Mouse (Mus musculus) heart, embryonic 10.5 days (tissue): ENCODE data around the gene Myh6. TPM values are rescaled to one million over a fixed set of nuclear protein-coding genes. Genes with fewer than 3 reads are reported as not detected.
"Not testable (repeated sequence)": the region's sequence is repeated elsewhere in the genome, so short reads cannot be mapped to it uniquely, and the experiment has no call there.

Experiments
- DNase-seq: peaks from one replicate; pipeline ENCODE4 v3.0.0-alpha.2; 2017; ENCODE audit warnings: low spot score
- H3K27ac ChIP-seq: fragments of 300-500 bp; sonication (generic); 2 replicates; pipeline ENCODE4 v1.5.1; 2016; ENCODE audit warnings: mild to moderate bottlenecking
- H3K27me3 ChIP-seq: fragments of 300-500 bp; sonication (generic); 2 replicates; pipeline ENCODE4 v1.6.1; 2016; ENCODE audit warnings: mild to moderate bottlenecking; ENCODE audit not compliant: poor library complexity, insufficient read depth, severe bottlenecking
- H3K36me3 ChIP-seq: fragments of 300-500 bp; sonication (generic); 2 replicates; pipeline ENCODE4 v1.6.1; 2016; ENCODE audit warnings: mild to moderate bottlenecking, moderate library complexity
- H3K4me1 ChIP-seq: fragments of 300-500 bp; sonication (generic); 2 replicates; pipeline ENCODE4 v1.6.1; 2016; ENCODE audit warnings: mild to moderate bottlenecking
- H3K4me3 ChIP-seq: fragments of 300-500 bp; sonication (generic); 2 replicates; pipeline ENCODE4 v1.5.1; 2016; ENCODE audit warnings: mild to moderate bottlenecking, moderate library complexity
- H3K9me3 ChIP-seq: fragments of 300-500 bp; sonication (generic); 2 replicates; pipeline ENCODE4 v1.6.1; 2016; ENCODE audit warnings: mild to moderate bottlenecking, moderate library complexity
- WGBS: fragments of 180-500 bp; shearing (Covaris S2); methylation state at CpG from one replicate; pipeline ENCODE4 v1.1.7; 2016; 5-methylcytosine and 5-hydroxymethylcytosine counted together
- polyA plus RNA-seq: library from polyadenylated mRNA; unstranded; fragments of >200 nt; fragmentation: Nextera tagmentation; extraction: Ambion mirVana; gene quantifications from 2 replicates; pipeline ENCODE4 v1.2.1, GENCODE M21; 2016

Myh6 gene
- polyA plus RNA-seq, 1 experiment from 2014 or later: 2,034 TPM

GRCm38 (mm10) chr14:54948781-54949180 is 17.9 kb downstream of the Myh6 start:
- Histone ChIP-seq H3K27me3 (no peaks in the 10 kb centered on the region), H3K36me3 (peaks cover 93% of the 10 kb centered on the region)

GRCm38 (mm10) chr14:54947008-54947407 is 19.7 kb downstream of the Myh6 start:
- H3K27ac ChIP-seq, H3K4me3 ChIP-seq, H3K9me3 ChIP-seq, H3K27me3 ChIP-seq, DNase-seq: not testable (repeated sequence)
- whole genome bisulfite sequencing: 82% methylated on average over 11 of the region's 11 CpGs
- peaks cover 14% of the 10 kb centered on the region; the same call in 1 of the 2 replicates for H3K4me1 ChIP-seq
- peaks cover 93% of the 10 kb centered on the region for H3K36me3 ChIP-seq

More at GRCm38 (mm10) chr14:54948781-54949180, 17.9 kb downstream of the Myh6 start:
- Histone ChIP-seq H3K9me3 (no peaks in the 10 kb centered on the region), H3K27ac (no peak overlapping the region), H3K4me1 (peaks cover 14% of the 10 kb centered on the region; the same call in 1 of the 2 replicates), H3K4me3 (no peak overlapping the region)
- DNase-seq: no peak
- WGBS: 70% methylated on average over 9 of the region's 9 CpGs

GRCm38 (mm10) chr14:54945975-54946704 is 20.6 kb downstream of the Myh6 start:
- DNase-seq: no peak
- Histone ChIP-seq H3K36me3 (peaks cover 95% of the 10 kb centered on the region), H3K27ac (no peak overlapping the region), H3K27me3 (no peaks in the 10 kb centered on the region), H3K9me3 (no peaks in the 10 kb centered on the region), H3K4me1 (peaks cover 14% of the 10 kb centered on the region; the same call in 1 of the 2 replicates), H3K4me3 (no peak overlapping the region)
- 48% methylated on average over 19 of the region's 19 CpGs for WGBS

- no peak overlapping the region for H3K27ac ChIP-seq
- 48% methylated on average over 2 of the region's 2 CpGs for WGBS
- H3K4me1 ChIP-seq: peaks cover 14% of the 10 kb centered on the region; the same call in 1 of the 2 replicates
- H3K27me3 ChIP-seq: no peaks in the 10 kb centered on the region
- H3K4me3 ChIP-seq: no peak overlapping the region
- no peak for DNase-seq
- no peaks in the 10 kb centered on the region for H3K9me3 ChIP-seq
- H3K36me3 ChIP-seq: peaks cover 96% of the 10 kb centered on the region
These were observed 21.8 kb downstream of the Myh6 start for GRCm38 (mm10) chr14:54944939-54945338.

GRCm38 (mm10) chr14:54943971-54944370 is 22.8 kb downstream of the Myh6 start:
- no peaks in the 10 kb centered on the region for H3K9me3 ChIP-seq

GRCm38 (mm10) chr14:54942479-54942878 is 24.2 kb downstream of the Myh6 start:
- no peak overlapping the region for H3K27ac ChIP-seq
- peaks cover 71% of the 10 kb centered on the region for H3K36me3 ChIP-seq
- H3K4me1 ChIP-seq: 0 out of 2 replicates have a peak, but pooled peaks cover 3% of the 10 kb centered on the region
- H3K27me3 ChIP-seq: no peaks in the 10 kb centered on the region
- no peak for DNase-seq
- 69% methylated on average over 8 of the region's 8 CpGs for WGBS
- H3K4me3 ChIP-seq: no peak overlapping the region
- no peaks in the 10 kb centered on the region for H3K9me3 ChIP-seq

More at GRCm38 (mm10) chr14:54943971-54944370, 22.8 kb downstream of the Myh6 start:
- Histone ChIP-seq H3K27ac (no peak overlapping the region), H3K4me1 (peaks cover 9% of the 10 kb centered on the region; the same call in 1 of the 2 replicates), H3K27me3 (no peaks in the 10 kb centered on the region), H3K4me3 (no peak overlapping the region), H3K36me3 (peaks cover 86% of the 10 kb centered on the region)
- 87% methylated on average over 7 of the region's 7 CpGs for WGBS
- DNase-seq: no peak

GRCm38 (mm10) chr14:54941024-54941978 is 25.4 kb downstream of the Myh6 start:
- DNase-seq: no peak
- H3K27me3 ChIP-seq: no peaks in the 10 kb centered on the region; the same call in 1 of the 2 replicates
- peaks cover 8% of the 10 kb centered on the region for H3K4me1 ChIP-seq
- peaks cover 60% of the 10 kb centered on the region for H3K36me3 ChIP-seq
- H3K9me3 ChIP-seq: no peaks in the 10 kb centered on the region
- no peak overlapping the region for H3K27ac ChIP-seq
- 57% methylated on average over 13 of the region's 13 CpGs for WGBS
- no peak overlapping the region for H3K4me3 ChIP-seq

GRCm38 (mm10) chr14:54940176-54940530 is 26.6 kb downstream of the Myh6 start:
- WGBS: 55% methylated on average over 3 of the region's 3 CpGs
- no peak overlapping the region for H3K4me3 ChIP-seq
- no peak overlapping the region for H3K27ac ChIP-seq
- H3K9me3 ChIP-seq: no peaks in the 10 kb centered on the region
- H3K4me1 ChIP-seq: peaks cover 13% of the 10 kb centered on the region
- H3K36me3 ChIP-seq: peaks cover 49% of the 10 kb centered on the region
- H3K27me3 ChIP-seq: peaks cover 4% of the 10 kb centered on the region
- DNase-seq: no peak

- peaks cover 43% of the 10 kb centered on the region for H3K36me3 ChIP-seq
- peaks cover 9% of the 10 kb centered on the region for H3K27me3 ChIP-seq
- no peaks in the 10 kb centered on the region for H3K9me3 ChIP-seq
- H3K27ac ChIP-seq: no peak overlapping the region
- WGBS: 37% methylated on average over 12 of the region's 12 CpGs
- no peak for DNase-seq
- H3K4me3 ChIP-seq: no peak overlapping the region
- peaks cover 15% of the 10 kb centered on the region for H3K4me1 ChIP-seq
These were observed 27.1 kb downstream of the Myh6 start for GRCm38 (mm10) chr14:54939434-54940175.

- Histone ChIP-seq H3K9me3 (no peaks in the 10 kb centered on the region), H3K27me3 (peaks cover 9% of the 10 kb centered on the region), H3K4me1 (peaks cover 15% of the 10 kb centered on the region), H3K4me3 (no peak overlapping the region), H3K36me3 (peaks cover 35% of the 10 kb centered on the region), H3K27ac (0 out of 2 replicates have a peak overlapping the region, but pooled peaks have one; percentile 7)
- no peak for DNase-seq
- 61% methylated on average over 15 of the region's 15 CpGs for WGBS
These were observed 28.1 kb downstream of the Myh6 start for GRCm38 (mm10) chr14:54938431-54939219.

GRCm38 (mm10) chr14:54937361-54938182 is 29.2 kb downstream of the Myh6 start:
- peaks cover 9% of the 10 kb centered on the region for H3K27me3 ChIP-seq
- peaks cover 21% of the 10 kb centered on the region for H3K4me1 ChIP-seq
- H3K27ac ChIP-seq: no peak overlapping the region
- DNase-seq: no peak
- no peak overlapping the region for H3K4me3 ChIP-seq
- peaks cover 24% of the 10 kb centered on the region for H3K36me3 ChIP-seq
- 68% methylated on average over 16 of the region's 16 CpGs for WGBS
- H3K9me3 ChIP-seq: no peaks in the 10 kb centered on the region
